Mouse (Mus musculus): ENCODE data around the gene Gm45808. TPM values are rescaled to one million over a fixed set of nuclear protein-coding genes. Genes with fewer than 3 reads are reported as not detected.

The Gm45808 gene
- polyA plus RNA-seq, 1 experiment: not detected

- H3K4me1 ChIP-seq (ENCODE audit: control insufficient read depth, insufficient read depth, low read length): peaks cover 11% of the 10 kb centered on the region
- TF ChIP-seq POLR2A (IDR thresholded peaks at IDR 0.05; ENCODE audit: borderline replicate concordance, extremely low read depth, low read depth, low read length) (peak; percentile 69; the same call in 1 of the 2 replicates), CTCF (IDR thresholded peaks at IDR 0.05; ENCODE audit: insufficient read depth, low read length) (no peak)
- WGBS: under 1% methylated on average over 44 of the region's 44 CpGs
- peak; percentile 93 for DNase-seq
- peak within 1 kb of the TSS; percentile 94 for H3K4me3 ChIP-seq (replicated peaks; ENCODE audit: extremely low read depth, low read depth, low read length)
Observed at GRCm38 (mm10) chr7:45509912-45510787, 23.5 kb upstream of the Gm45808 start, which contains the start of gene Nucb1. Gene Nucb1 (minus strand): TSS chr7:45510406.

DNA sequence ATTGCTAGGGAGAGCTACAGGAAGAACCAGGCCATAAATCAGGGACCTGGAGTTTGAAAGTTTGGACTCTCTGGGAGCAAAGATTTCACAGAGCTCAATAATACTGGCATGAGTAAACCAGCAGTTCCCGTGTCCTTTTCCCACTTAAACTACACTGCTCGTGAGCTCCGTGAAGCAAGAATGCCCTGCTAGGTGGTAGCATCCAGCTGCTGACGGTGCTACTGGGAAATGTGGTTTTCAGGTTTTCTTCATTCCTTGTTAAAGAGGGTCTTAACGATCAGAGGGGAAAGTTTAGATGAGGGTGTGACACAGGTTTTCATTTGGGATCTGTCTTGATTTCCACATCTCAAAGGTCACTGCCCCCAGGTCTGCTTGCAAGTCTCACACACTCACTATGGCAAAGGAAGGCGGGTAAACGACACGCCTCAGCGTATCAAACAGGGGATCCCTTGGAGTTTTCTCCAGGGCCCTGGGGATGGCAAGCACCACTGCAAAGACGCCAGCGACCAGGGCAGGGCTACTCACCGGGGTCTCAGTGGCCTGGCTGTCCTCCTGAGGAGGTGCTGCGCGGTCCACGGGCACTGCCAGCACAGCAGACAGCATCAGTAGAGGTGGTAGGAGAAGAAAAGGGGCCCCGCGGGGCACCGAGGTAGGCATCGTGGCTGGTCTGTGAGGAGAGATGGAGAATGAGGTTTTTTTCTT is 22.7 kb upstream of the Gm45808 start:
- 19% methylated on average over 19 of the region's 19 CpGs for WGBS
- Histone ChIP-seq H3K4me3 (replicated peaks; ENCODE audit: extremely low read depth, low read depth, low read length) (peak overlapping the region; percentile 94), H3K4me1 (ENCODE audit: control insufficient read depth, insufficient read depth, low read length) (peaks cover 11% of the 10 kb centered on the region)
- no peak for DNase-seq
- TF ChIP-seq CTCF (IDR thresholded peaks at IDR 0.05; ENCODE audit: insufficient read depth, low read length) (no peak), POLR2A (IDR thresholded peaks at IDR 0.05; ENCODE audit: borderline replicate concordance, extremely low read depth, low read depth, low read length) (no peak)

GRCm38 (mm10) chr7:45508561-45508960 is 21.9 kb upstream of the Gm45808 start:
- no peak for DNase-seq
- H3K4me3 ChIP-seq (replicated peaks; ENCODE audit: extremely low read depth, low read depth, low read length): no peak overlapping the region
- 79% methylated on average over 6 of the region's 6 CpGs for WGBS
- peaks cover 11% of the 10 kb centered on the region for H3K4me1 ChIP-seq (ENCODE audit: control insufficient read depth, insufficient read depth, low read length)
- TF ChIP-seq CTCF (IDR thresholded peaks at IDR 0.05; ENCODE audit: insufficient read depth, low read length) (no peak), POLR2A (IDR thresholded peaks at IDR 0.05; ENCODE audit: borderline replicate concordance, extremely low read depth, low read depth, low read length) (no peak)

- DNase-seq: no peak
- TF ChIP-seq CTCF (IDR thresholded peaks at IDR 0.05; ENCODE audit: insufficient read depth, low read length) (no peak), POLR2A (IDR thresholded peaks at IDR 0.05; ENCODE audit: borderline replicate concordance, extremely low read depth, low read depth, low read length) (no peak)
- Histone ChIP-seq H3K4me1 (ENCODE audit: control insufficient read depth, insufficient read depth, low read length) (peaks cover 11% of the 10 kb centered on the region), H3K4me3 (replicated peaks; ENCODE audit: extremely low read depth, low read depth, low read length) (no peak overlapping the region)
- WGBS: 74% methylated on average over 6 of the region's 6 CpGs
Observed at GRCm38 (mm10) chr7:45507583-45507982, 21.0 kb upstream of the Gm45808 start.

GRCm38 (mm10) chr7:45498427-45498826 is 11.8 kb upstream of the Gm45808 start:
- 95% methylated on average over 6 of the region's 6 CpGs for WGBS
- DNase-seq: no peak
- no peak for TF ChIP-seq POLR2A (IDR thresholded peaks at IDR 0.05; ENCODE audit: borderline replicate concordance, extremely low read depth, low read depth, low read length)
- no peak for TF ChIP-seq CTCF (IDR thresholded peaks at IDR 0.05; ENCODE audit: insufficient read depth, low read length)

GRCm38 (mm10) chr7:45494548-45494947 is 7.9 kb upstream of the Gm45808 start:
- no peak for TF ChIP-seq POLR2A (IDR thresholded peaks at IDR 0.05; ENCODE audit: borderline replicate concordance, extremely low read depth, low read depth, low read length)
- TF ChIP-seq CTCF (IDR thresholded peaks at IDR 0.05; ENCODE audit: insufficient read depth, low read length): no peak
- DNase-seq: no peak
- Histone ChIP-seq H3K4me1 (ENCODE audit: control insufficient read depth, insufficient read depth, low read length) (peaks cover 3% of the 10 kb centered on the region; the same call in 1 of the 2 replicates), H3K4me3 (replicated peaks; ENCODE audit: extremely low read depth, low read depth, low read length) (no peak overlapping the region)
- WGBS: 83% methylated on average over 9 of the region's 9 CpGs

More at GRCm38 (mm10) chr7:45498427-45498826, 11.8 kb upstream of the Gm45808 start:
- Histone ChIP-seq H3K4me1 (ENCODE audit: control insufficient read depth, insufficient read depth, low read length) (no peaks in the 10 kb centered on the region), H3K4me3 (replicated peaks; ENCODE audit: extremely low read depth, low read depth, low read length) (no peak overlapping the region)

- WGBS: 68% methylated on average over 5 of the region's 5 CpGs
- TF ChIP-seq CTCF (IDR thresholded peaks at IDR 0.05; ENCODE audit: insufficient read depth, low read length) (no peak), POLR2A (IDR thresholded peaks at IDR 0.05; ENCODE audit: borderline replicate concordance, extremely low read depth, low read depth, low read length) (no peak)
- DNase-seq: no peak
- H3K4me1 ChIP-seq (ENCODE audit: control insufficient read depth, insufficient read depth, low read length): peaks cover 3% of the 10 kb centered on the region; the same call in 1 of the 2 replicates
- H3K4me3 ChIP-seq (replicated peaks; ENCODE audit: extremely low read depth, low read depth, low read length): no peak overlapping the region
Observed at GRCm38 (mm10) chr7:45492951-45493350, 6.3 kb upstream of the Gm45808 start.

DNA sequence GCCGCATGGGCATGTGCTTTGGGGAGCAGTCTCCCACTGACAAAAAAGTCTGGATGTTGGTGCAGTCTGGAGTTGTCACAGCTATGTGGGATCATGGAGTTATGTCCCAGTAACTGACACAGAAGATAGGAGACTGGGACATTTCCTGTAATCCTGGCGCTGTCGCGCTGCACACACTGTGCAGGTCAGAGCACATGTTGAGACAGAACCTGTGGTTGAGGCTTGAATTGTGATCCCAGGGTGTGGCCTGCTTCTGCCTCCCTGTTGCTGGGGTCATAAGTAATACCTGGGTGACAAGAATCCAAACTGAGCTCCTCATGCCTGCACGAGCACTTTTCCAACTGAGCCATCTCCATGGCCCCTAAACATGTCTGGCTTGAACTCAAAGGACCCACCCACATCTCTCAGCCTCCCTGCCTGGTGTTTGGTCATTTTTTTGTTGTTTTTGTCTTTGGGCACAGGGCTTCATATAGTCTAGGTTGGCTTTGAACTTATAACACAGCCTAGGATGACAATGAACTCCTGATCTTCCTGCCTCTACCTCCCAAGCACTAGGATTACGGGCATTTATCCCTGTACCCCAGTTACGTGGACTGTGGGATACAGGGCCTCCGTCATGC is 5.7 kb upstream of the Gm45808 start:
- 92% methylated on average over 8 of the region's 8 CpGs for WGBS
- TF ChIP-seq CTCF (IDR thresholded peaks at IDR 0.05; ENCODE audit: insufficient read depth, low read length) (no peak), POLR2A (IDR thresholded peaks at IDR 0.05; ENCODE audit: borderline replicate concordance, extremely low read depth, low read depth, low read length) (no peak)
- H3K4me1 ChIP-seq (ENCODE audit: control insufficient read depth, insufficient read depth, low read length): peaks cover 3% of the 10 kb centered on the region; the same call in 1 of the 2 replicates

GRCm38 (mm10) chr7:45491264-45491663 is 4.7 kb upstream of the Gm45808 start:
- 8% methylated on average over 3 of the region's 3 CpGs for WGBS
- peak; percentile 35; the same call in 1 of the 2 replicates for TF ChIP-seq POLR2A (IDR thresholded peaks at IDR 0.05; ENCODE audit: borderline replicate concordance, extremely low read depth, low read depth, low read length)
- no peak for TF ChIP-seq CTCF (IDR thresholded peaks at IDR 0.05; ENCODE audit: insufficient read depth, low read length)
- peaks cover 3% of the 10 kb centered on the region; the same call in 1 of the 2 replicates for H3K4me1 ChIP-seq (ENCODE audit: control insufficient read depth, insufficient read depth, low read length)
- H3K4me3 ChIP-seq (replicated peaks; ENCODE audit: extremely low read depth, low read depth, low read length): no peak overlapping the region
- DNase-seq: peak; percentile 30

More for the DNA sequence above, 5.7 kb upstream of the Gm45808 start:
- H3K4me3 ChIP-seq (replicated peaks; ENCODE audit: extremely low read depth, low read depth, low read length): no peak overlapping the region
- DNase-seq: no peak
